Mouse (Mus musculus): ENCODE measurements at regions not wholly inside any gene's neighbourhood (a gene's known extent, or its start where the extent isn't known, plus 50 kb on each side); places are given as distances from the start of the nearest gene placed in this dataset.

DNA sequence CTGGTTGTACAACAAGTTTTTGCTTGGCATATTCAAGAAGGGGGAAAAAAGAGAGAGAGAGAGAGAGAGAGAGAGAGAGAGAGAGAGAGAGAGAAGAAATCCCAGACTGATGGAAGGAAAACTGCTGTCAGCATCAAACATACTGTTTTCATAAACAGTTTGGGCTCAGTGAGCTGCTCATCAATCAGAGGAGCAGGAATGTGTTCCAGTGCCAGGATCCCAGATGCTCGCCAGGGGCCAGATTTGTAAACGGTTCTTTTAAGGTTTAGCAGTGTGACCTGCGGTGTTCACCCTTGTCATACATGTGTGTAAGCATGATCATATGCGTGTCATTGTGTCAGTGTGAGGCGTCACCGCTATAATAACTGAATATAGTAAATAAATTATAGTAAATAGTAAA is 320.5 kb downstream of the Slc4a3 start:
- TF ChIP-seq CTCF (IDR thresholded peaks at IDR 0.05; ENCODE audit: extremely low read depth, insufficient read depth, low read length): no peak
- no peak for TF ChIP-seq POLR2A (IDR thresholded peaks at IDR 0.05; ENCODE audit: extremely low read depth, insufficient read depth, low read length)
